Mouse (Mus musculus): ENCODE results near the gene Wbp11. TPM values are rescaled to one million over a fixed set of nuclear protein-coding genes. Genes with fewer than 3 reads are reported as not detected.
A peak's percentile ranks its signal among the peaks of the same experiment; 100 is the strongest.

Wbp11 gene
- polyA plus RNA-seq, 1 experiment from 2014 or later, result 74.7 TPM

DNA sequence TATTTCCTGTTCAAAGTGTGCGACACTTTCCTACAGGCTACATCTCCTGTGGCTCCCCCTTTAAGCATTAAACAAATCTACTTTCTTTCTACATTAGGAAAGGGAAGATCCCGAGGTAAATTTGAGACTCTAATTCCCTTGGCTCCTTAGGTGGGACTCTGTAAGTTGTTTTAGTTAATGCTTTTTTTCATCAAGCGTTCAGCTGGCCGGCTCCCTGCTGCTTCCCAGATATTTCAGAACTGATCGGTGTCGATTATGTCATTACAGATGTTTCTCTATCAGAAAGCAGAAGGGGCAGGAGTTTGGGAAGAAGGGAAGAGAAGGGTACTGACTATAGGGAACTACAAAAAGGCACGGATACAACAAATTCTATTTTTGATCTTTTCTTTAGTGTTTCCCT lies 917 bp downstream of the Wbp11 start:
- peak overlapping the region; percentile 99 for H3K4me3 ChIP-seq (replicated peaks; ENCODE audit: low read length)
- ATAC-seq (ENCODE audit: low FRiP score) (no peak), DNase-seq (ENCODE audit: low spot score) (no peak)
- H3K9me3 ChIP-seq (ENCODE audit: control insufficient read depth, low read length), result no peaks in the 10 kb centered on the region
- no peak overlapping the region for H3K27ac ChIP-seq
- H3K9ac ChIP-seq, result peak overlapping the region; percentile 96
- H3K36me3 ChIP-seq (replicated peaks; ENCODE audit: control insufficient read depth, insufficient read depth), result peaks cover 34% of the 10 kb centered on the region
- peak overlapping the region; percentile 88 for H3K4me2 ChIP-seq (replicated peaks)
- peaks cover 9% of the 10 kb centered on the region for H3K4me1 ChIP-seq (replicated peaks; ENCODE audit: control insufficient read depth, insufficient read depth, low read length)
- WGBS, result 24% methylated on average over 7 of the region's 7 CpGs
- H3K27me3 ChIP-seq (ENCODE audit: control insufficient read depth, insufficient read depth, low read length), result peaks cover 9% of the 10 kb centered on the region; the same call in 1 of the 2 replicates

DNA sequence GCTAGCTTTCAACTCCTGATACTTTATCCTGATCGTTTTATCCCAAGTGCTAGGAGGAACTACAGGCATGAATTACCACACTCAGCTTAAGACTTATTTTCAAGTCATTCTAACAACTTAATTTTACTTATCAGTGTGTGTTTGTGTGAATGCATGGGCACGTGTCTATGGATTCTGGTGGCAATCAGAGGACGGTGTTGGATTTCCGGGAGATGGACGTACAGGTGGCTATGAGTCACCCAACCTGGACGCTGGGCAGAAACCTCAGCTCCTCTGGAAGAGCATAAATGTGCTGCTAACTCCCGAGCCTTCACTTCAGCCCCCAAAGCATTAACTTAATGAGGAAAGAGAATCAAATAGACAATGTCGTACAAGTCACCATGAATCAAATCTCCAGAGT lies 3.0 kb downstream of the Wbp11 start:
- no peak for DNase-seq (ENCODE audit: low spot score)
- Histone ChIP-seq H3K4me2 (replicated peaks) (no peak overlapping the region), H3K27me3 (ENCODE audit: control insufficient read depth, insufficient read depth, low read length) (no peaks in the 10 kb centered on the region), H3K4me3 (replicated peaks; ENCODE audit: low read length) (no peak overlapping the region), H3K9me3 (ENCODE audit: control insufficient read depth, low read length) (no peaks in the 10 kb centered on the region), H3K36me3 (replicated peaks; ENCODE audit: control insufficient read depth, insufficient read depth) (peaks cover 55% of the 10 kb centered on the region), H3K27ac (no peak overlapping the region), H3K4me1 (replicated peaks; ENCODE audit: control insufficient read depth, insufficient read depth, low read length) (peaks cover 9% of the 10 kb centered on the region), H3K9ac (no peak overlapping the region)
- no peak for ATAC-seq (ENCODE audit: low FRiP score)
- 96% methylated on average over 8 of the region's 8 CpGs for WGBS

DNA sequence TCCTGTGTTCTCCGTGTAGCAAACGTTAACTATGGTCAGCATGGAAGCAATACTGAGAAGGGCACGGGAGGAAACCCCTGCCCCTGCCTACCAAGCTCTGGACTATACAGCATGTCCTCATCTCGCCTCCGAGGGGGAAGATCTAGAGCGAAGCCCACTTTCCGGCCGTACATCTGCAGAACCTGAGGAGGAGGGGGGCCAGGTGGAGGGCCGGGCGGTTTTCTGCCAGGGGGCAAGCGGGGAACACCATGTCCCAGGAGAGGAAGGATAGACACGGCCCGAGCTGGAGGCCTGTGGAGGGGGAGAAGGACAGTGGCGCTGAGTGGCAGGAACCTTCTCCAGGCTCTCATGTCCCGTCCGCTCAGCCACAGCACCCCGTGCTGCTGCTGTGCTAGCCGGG lies 6.9 kb downstream of the Wbp11 start:
- Histone ChIP-seq H3K4me2 (replicated peaks) (no peak overlapping the region), H3K27ac (no peak overlapping the region), H3K9me3 (ENCODE audit: control insufficient read depth, low read length) (no peaks in the 10 kb centered on the region), H3K4me3 (replicated peaks; ENCODE audit: low read length) (no peak overlapping the region), H3K36me3 (replicated peaks; ENCODE audit: control insufficient read depth, insufficient read depth) (peaks cover 93% of the 10 kb centered on the region), H3K9ac (no peak overlapping the region), H3K4me1 (replicated peaks; ENCODE audit: control insufficient read depth, insufficient read depth, low read length) (no peaks in the 10 kb centered on the region), H3K27me3 (ENCODE audit: control insufficient read depth, insufficient read depth, low read length) (no peaks in the 10 kb centered on the region)
- 97% methylated on average over 18 of the region's 18 CpGs for WGBS
- ATAC-seq (ENCODE audit: low FRiP score), result no peak
- no peak for DNase-seq (ENCODE audit: low spot score)

DNA sequence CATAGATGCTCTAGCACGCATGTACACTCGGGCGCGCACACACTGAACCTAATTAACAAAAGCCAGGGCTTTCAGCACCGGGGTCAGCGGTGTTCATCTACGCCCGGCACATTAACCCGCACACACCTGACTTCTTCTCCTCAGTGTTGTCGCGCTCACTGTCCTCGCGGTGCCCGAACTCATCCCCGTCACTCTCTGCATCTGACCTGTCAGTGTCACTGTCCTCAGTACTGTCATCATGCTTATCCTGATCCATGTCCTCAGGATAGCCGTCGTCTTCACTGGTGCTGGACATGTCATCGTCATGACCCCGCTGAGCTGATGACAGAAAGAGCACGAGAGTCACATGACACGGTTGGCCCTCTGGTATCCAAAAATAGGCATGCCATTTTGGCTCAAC lies 7.7 kb downstream of the Wbp11 start:
- H3K27me3 ChIP-seq (ENCODE audit: control insufficient read depth, insufficient read depth, low read length), result no peaks in the 10 kb centered on the region
- WGBS, result 96% methylated on average over 21 of the region's 21 CpGs
- no peak for ATAC-seq (ENCODE audit: low FRiP score)

DNA sequence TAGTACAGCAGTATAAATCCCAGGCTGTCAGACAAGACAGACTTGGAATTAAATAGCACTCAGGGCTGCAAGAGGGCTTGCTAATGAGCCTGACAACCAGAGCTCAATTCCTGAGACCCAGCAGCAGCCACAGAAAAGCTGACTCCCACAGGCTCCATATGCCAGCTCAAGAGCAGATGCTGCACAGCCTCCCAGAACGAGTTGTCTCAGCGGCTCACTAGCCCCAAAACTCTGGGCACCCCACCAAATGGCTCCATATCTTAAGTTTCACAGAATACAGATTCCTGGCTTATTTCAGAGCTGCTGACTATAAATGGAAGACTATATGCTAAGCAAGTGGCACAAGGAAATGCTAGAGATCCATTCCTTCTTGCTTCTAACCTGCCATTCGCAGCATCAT lies 10.5 kb downstream of the Wbp11 start:
- DNase-seq (ENCODE audit: low spot score), result no peak
- no peak overlapping the region for H3K4me2 ChIP-seq (replicated peaks)
- no peaks in the 10 kb centered on the region for H3K4me1 ChIP-seq (replicated peaks; ENCODE audit: control insufficient read depth, insufficient read depth, low read length)

More for the DNA sequence above, 7.7 kb downstream of the Wbp11 start:
- H3K36me3 ChIP-seq (replicated peaks; ENCODE audit: control insufficient read depth, insufficient read depth), result peaks cover 94% of the 10 kb centered on the region
- no peaks in the 10 kb centered on the region for H3K9me3 ChIP-seq (ENCODE audit: control insufficient read depth, low read length)
- H3K27ac ChIP-seq, result no peak overlapping the region
- no peak overlapping the region for H3K4me2 ChIP-seq (replicated peaks)
- DNase-seq (ENCODE audit: low spot score), result no peak
- no peak overlapping the region for H3K4me3 ChIP-seq (replicated peaks; ENCODE audit: low read length)
- no peak overlapping the region for H3K9ac ChIP-seq
- H3K4me1 ChIP-seq (replicated peaks; ENCODE audit: control insufficient read depth, insufficient read depth, low read length), result no peaks in the 10 kb centered on the region

DNA sequence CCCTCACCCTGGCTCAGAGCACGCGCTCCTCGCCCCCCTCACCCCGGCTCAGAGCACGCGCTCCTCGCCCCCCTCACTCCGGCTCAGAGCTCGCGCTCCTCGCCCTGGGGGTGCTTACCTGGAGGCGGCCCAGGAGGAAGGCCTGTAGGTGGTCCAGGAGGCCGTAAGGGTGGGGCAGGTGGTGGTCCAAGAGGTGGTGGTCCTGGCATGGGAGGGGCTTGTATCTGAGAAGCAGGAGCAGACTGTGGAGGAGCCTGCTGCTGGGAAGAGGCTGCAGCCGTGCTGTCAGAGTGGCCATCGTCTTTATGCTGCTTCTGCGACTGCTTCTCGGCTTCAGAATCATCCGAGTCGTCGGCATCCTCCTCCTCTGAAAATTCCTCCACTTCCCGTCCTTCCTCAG lies 11.2 kb downstream of the Wbp11 start:
- ATAC-seq (ENCODE audit: low FRiP score) (no peak), DNase-seq (ENCODE audit: low spot score) (no peak)
- Histone ChIP-seq H3K27me3 (ENCODE audit: control insufficient read depth, insufficient read depth, low read length) (no peaks in the 10 kb centered on the region), H3K27ac (no peak overlapping the region), H3K9me3 (ENCODE audit: control insufficient read depth, low read length) (no peaks in the 10 kb centered on the region), H3K36me3 (replicated peaks; ENCODE audit: control insufficient read depth, insufficient read depth) (peaks cover 98% of the 10 kb centered on the region), H3K4me3 (replicated peaks; ENCODE audit: low read length) (no peak overlapping the region), H3K9ac (no peak overlapping the region), H3K4me2 (replicated peaks) (no peak overlapping the region), H3K4me1 (replicated peaks; ENCODE audit: control insufficient read depth, insufficient read depth, low read length) (no peaks in the 10 kb centered on the region)
- WGBS, result 93% methylated on average over 21 of the region's 21 CpGs

More for the DNA sequence above, 10.5 kb downstream of the Wbp11 start:
- no peak overlapping the region for H3K27ac ChIP-seq
- H3K9ac ChIP-seq, result no peak overlapping the region
- H3K9me3 ChIP-seq (ENCODE audit: control insufficient read depth, low read length), result no peaks in the 10 kb centered on the region
- no peaks in the 10 kb centered on the region for H3K27me3 ChIP-seq (ENCODE audit: control insufficient read depth, insufficient read depth, low read length)
- H3K36me3 ChIP-seq (replicated peaks; ENCODE audit: control insufficient read depth, insufficient read depth), result peaks cover 98% of the 10 kb centered on the region
- 91% methylated on average over 3 of the region's 3 CpGs for WGBS
- ATAC-seq (ENCODE audit: low FRiP score), result no peak
- H3K4me3 ChIP-seq (replicated peaks; ENCODE audit: low read length), result no peak overlapping the region

DNA sequence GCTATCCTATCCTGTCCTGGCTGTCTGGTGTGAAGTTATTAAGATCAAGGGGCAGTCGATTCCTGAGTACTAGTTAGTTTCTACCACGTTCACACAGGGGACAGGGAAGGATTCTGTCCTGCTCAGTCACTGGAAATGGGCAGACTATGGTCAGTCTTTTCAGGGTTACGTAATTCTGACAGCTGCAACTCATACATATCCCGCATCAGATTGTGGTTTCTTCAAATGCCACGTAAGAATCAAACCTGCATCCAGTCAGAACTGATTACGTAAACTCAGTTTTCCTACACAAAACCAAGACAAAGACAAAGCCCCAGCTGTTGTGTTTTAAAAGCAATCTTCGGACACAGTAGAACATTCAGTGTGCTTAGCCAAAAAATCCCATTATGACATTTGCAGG lies 12.7 kb downstream of the Wbp11 start:
- Histone ChIP-seq H3K36me3 (replicated peaks; ENCODE audit: control insufficient read depth, insufficient read depth) (peaks cover 84% of the 10 kb centered on the region), H3K9ac (no peak overlapping the region), H3K9me3 (ENCODE audit: control insufficient read depth, low read length) (no peaks in the 10 kb centered on the region), H3K4me2 (replicated peaks) (no peak overlapping the region), H3K27ac (no peak overlapping the region), H3K4me1 (replicated peaks; ENCODE audit: control insufficient read depth, insufficient read depth, low read length) (no peaks in the 10 kb centered on the region), H3K4me3 (replicated peaks; ENCODE audit: low read length) (no peak overlapping the region), H3K27me3 (ENCODE audit: control insufficient read depth, insufficient read depth, low read length) (no peaks in the 10 kb centered on the region)
- WGBS, result 98% methylated on average over 7 of the region's 7 CpGs
- ATAC-seq (ENCODE audit: low FRiP score) (no peak), DNase-seq (ENCODE audit: low spot score) (no peak)

DNA sequence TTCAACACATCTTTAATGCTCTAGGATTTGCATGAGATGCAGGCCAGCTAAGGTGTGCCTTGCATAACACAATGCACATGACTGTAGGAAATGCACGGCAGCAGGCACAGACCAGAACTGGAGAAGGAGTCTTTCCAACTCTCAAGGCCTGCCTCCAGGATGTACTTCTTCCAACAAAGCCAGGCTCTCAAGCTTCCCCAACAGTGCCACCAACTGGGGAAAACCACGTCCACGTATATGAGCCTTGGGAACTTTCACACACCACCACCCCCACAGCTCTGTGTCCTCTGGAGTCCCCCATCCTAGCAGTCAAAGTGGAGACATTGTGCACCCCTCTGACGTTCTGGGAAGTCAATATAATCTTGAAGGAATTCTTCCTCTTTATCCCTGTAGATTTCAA lies 14.9 kb downstream of the Wbp11 start:
- 43% methylated on average over 4 of the region's 4 CpGs for WGBS
- Histone ChIP-seq H3K9me3 (ENCODE audit: control insufficient read depth, low read length) (no peaks in the 10 kb centered on the region), H3K27ac (no peak overlapping the region), H3K4me2 (replicated peaks) (no peak overlapping the region), H3K9ac (no peak overlapping the region), H3K36me3 (replicated peaks; ENCODE audit: control insufficient read depth, insufficient read depth) (peaks cover 62% of the 10 kb centered on the region), H3K4me1 (replicated peaks; ENCODE audit: control insufficient read depth, insufficient read depth, low read length) (peaks cover 16% of the 10 kb centered on the region), H3K4me3 (replicated peaks; ENCODE audit: low read length) (no peak overlapping the region), H3K27me3 (ENCODE audit: control insufficient read depth, insufficient read depth, low read length) (no peaks in the 10 kb centered on the region)
- no peak for DNase-seq (ENCODE audit: low spot score)
- ATAC-seq (ENCODE audit: low FRiP score), result no peak

DNA sequence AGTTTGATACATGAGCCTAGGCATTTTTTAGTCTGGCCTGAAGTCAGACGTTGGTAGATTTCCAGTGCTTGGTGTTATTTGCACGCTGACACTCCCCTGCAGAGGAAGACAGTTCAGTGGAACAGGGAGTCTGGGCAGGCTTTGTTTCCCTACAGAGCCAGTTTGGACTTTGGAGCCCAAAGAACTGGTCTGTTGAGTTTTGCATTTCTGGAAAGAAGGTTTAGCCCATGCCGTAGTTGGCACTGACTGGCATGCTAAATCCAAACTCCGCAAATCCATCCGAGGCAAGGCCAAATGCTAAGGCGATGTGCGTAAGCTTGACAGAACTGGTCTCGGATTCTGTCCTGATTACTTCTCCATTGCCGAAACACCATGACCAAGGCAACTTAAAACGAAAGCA lies 16.8 kb downstream of the Wbp11 start:
- no peak for ATAC-seq (ENCODE audit: low FRiP score)
- peaks cover 43% of the 10 kb centered on the region for H3K36me3 ChIP-seq (replicated peaks; ENCODE audit: control insufficient read depth, insufficient read depth)

DNA sequence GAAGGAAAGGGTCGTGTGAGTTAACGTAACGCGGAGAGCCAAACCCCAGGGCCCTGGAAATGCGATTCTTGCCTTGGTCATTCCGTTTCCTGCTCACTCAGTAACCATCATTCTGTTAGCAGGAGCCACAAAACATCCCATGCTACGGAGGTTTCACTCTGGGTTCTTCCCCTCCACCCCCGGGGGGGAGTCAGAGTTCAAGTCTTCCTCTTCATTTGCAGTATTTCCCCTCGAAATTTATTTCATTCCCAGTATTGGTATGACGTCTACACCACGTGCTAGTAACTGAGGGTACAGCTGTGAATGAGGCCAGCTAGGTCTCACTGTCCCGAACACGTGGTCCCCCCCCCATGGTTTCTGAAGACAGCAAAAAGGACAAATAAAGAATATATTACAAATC lies 18.4 kb downstream of the Wbp11 start:
- H3K4me3 ChIP-seq (replicated peaks; ENCODE audit: low read length), result peak overlapping the region; percentile 79; the same call in 1 of the 2 replicates
- ATAC-seq (ENCODE audit: low FRiP score) (no peak), DNase-seq (ENCODE audit: low spot score) (no peak)
- WGBS, result 82% methylated on average over 13 of the region's 13 CpGs
- peaks cover 29% of the 10 kb centered on the region for H3K36me3 ChIP-seq (replicated peaks; ENCODE audit: control insufficient read depth, insufficient read depth)
- no peaks in the 10 kb centered on the region for H3K27me3 ChIP-seq (ENCODE audit: control insufficient read depth, insufficient read depth, low read length)
- H3K4me1 ChIP-seq (replicated peaks; ENCODE audit: control insufficient read depth, insufficient read depth, low read length), result peaks cover 19% of the 10 kb centered on the region
- H3K9ac ChIP-seq, result 0 out of 2 replicates have a peak overlapping the region, but pooled peaks have one; percentile 66
- H3K4me2 ChIP-seq (replicated peaks), result peak overlapping the region; percentile 95
- no peaks in the 10 kb centered on the region for H3K9me3 ChIP-seq (ENCODE audit: control insufficient read depth, low read length)
- no peak overlapping the region for H3K27ac ChIP-seq

More for the DNA sequence above, 16.8 kb downstream of the Wbp11 start:
- Histone ChIP-seq H3K27ac (no peak overlapping the region), H3K4me3 (replicated peaks; ENCODE audit: low read length) (no peak overlapping the region), H3K27me3 (ENCODE audit: control insufficient read depth, insufficient read depth, low read length) (no peaks in the 10 kb centered on the region), H3K4me2 (replicated peaks) (no peak overlapping the region), H3K4me1 (replicated peaks; ENCODE audit: control insufficient read depth, insufficient read depth, low read length) (peaks cover 16% of the 10 kb centered on the region), H3K9me3 (ENCODE audit: control insufficient read depth, low read length) (no peaks in the 10 kb centered on the region), H3K9ac (no peak overlapping the region)
- 90% methylated on average over 10 of the region's 10 CpGs for WGBS
- no peak for DNase-seq (ENCODE audit: low spot score)

Measured in hindbrain, embryonic 14.5 days (tissue).